Mouse (Mus musculus): ENCODE measurements around the gene Fam240a. TPM values are rescaled to one million over a fixed set of nuclear protein-coding genes. Genes with fewer than 3 reads are reported as not detected.

Gene Fam240a
- polyA plus RNA-seq, 1 experiment, result not detected

DNA sequence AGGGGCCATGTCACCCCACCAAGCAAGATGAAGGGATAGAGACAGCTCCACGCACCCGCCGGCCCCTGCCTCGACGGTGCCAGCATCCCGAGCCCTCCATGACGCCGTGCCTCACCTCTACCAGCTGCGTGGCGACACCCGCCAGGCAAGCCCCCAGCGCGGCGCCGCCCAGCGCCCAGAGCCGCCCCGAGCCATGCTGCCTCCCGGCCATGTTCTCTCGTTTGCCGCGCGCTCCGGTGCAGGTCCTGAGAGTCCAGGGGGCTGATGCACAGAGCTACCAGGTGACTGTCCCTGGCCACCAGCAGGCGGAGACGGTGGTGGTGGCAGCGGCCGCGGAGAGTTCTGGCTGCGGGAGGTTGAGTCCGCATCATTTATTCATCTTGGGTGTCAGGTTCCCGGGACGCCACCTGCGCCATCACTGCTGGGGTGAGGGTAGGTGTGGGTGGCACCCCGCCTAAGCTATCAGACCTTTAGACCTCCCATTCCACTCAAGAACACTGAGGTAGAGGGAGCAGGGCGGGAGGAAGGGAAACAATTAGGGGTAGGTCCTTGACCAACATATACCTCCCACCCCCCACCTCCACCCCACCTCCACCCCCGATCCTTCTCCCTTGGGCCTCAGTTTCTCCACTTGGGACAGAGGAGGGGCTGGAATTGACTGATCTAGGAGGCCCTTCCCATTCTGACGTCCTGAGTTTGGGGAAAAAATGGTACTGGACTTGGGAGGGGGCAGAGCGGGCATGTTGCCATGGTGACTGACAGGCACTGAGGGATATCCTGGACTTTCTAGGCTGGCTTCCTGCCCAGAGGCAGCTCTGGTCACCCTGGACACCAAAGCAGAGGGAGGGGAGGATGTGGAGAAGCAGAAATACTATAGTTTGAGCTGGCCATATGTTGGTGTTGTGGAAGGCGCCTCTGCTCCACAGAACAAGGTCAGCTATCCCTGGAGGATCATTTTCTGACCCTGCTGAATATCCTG is 42.7 kb downstream of the Fam240a start:
- peaks cover 5% of the 10 kb centered on the region; the same call in 1 of the 2 replicates for H3K4me1 ChIP-seq (ENCODE audit: control insufficient read depth, insufficient read depth, low read length)
- H3K27ac ChIP-seq (ENCODE audit: insufficient read depth, low read length), result no peak overlapping the region
- H3K4me3 ChIP-seq (ENCODE audit: insufficient read depth, low read length), result no peak overlapping the region
- TF ChIP-seq CTCF (IDR thresholded peaks at IDR 0.05; ENCODE audit: borderline replicate concordance, insufficient read depth, low read length), result no peak
- no peak for TF ChIP-seq POLR2A (IDR thresholded peaks at IDR 0.05; ENCODE audit: low read depth, low read length)

- Histone ChIP-seq H3K4me3 (ENCODE audit: insufficient read depth, low read length) (no peak overlapping the region), H3K4me1 (ENCODE audit: control insufficient read depth, insufficient read depth, low read length) (no peaks in the 10 kb centered on the region), H3K27ac (ENCODE audit: insufficient read depth, low read length) (no peak overlapping the region)
- peak; percentile 23; the same call in 1 of the 2 replicates for TF ChIP-seq CTCF (IDR thresholded peaks at IDR 0.05; ENCODE audit: borderline replicate concordance, insufficient read depth, low read length)
- TF ChIP-seq POLR2A (IDR thresholded peaks at IDR 0.05; ENCODE audit: low read depth, low read length), result no peak
Observed at GRCm38 (mm10) chr9:110871030-110871429, 45.6 kb downstream of the Fam240a start.

Other genes with a start within 250 kb of the Fam240a start
- gene Myl3, start 175.0 kb downstream of the Fam240a start, polyA plus RNA-seq (2011; ENCODE audit: insufficient read length, low read depth, missing spikeins), result not detected in 2 replicates
- gene Pth1r, start 169.7 kb downstream of the Fam240a start, polyA plus RNA-seq (2011; ENCODE audit: insufficient read length, low read depth, missing spikeins), result 9.0 and 13.3 TPM in 2 replicates
- gene Prss42, start 118.7 kb downstream of the Fam240a start, polyA plus RNA-seq (2011; ENCODE audit: insufficient read length, low read depth, missing spikeins), result not detected in 2 replicates
- gene Prss44, start 102.9 kb downstream of the Fam240a start, polyA plus RNA-seq (2011; ENCODE audit: insufficient read length, low read depth, missing spikeins), result not detected in 2 replicates
- gene Prss43, start 90.2 kb downstream of the Fam240a start, polyA plus RNA-seq (2011; ENCODE audit: insufficient read length, low read depth, missing spikeins), result not detected in 2 replicates
- not detected in 2 replicates for gene Prss45, start 82.3 kb downstream of the Fam240a start, polyA plus RNA-seq (2011; ENCODE audit: insufficient read length, low read depth, missing spikeins)
- gene Prss46, start 72.4 kb downstream of the Fam240a start, polyA plus RNA-seq (2011; ENCODE audit: insufficient read length, low read depth, missing spikeins), result 0.86 and 1.4 TPM in 2 replicates
- not detected in 2 replicates for gene Prss50, start 58.9 kb downstream of the Fam240a start, polyA plus RNA-seq (2011; ENCODE audit: insufficient read length, low read depth, missing spikeins)
- 3.5 and 7.1 TPM in 2 replicates for gene Als2cl, start 37.0 kb downstream of the Fam240a start, polyA plus RNA-seq (2011; ENCODE audit: insufficient read length, low read depth, missing spikeins)
- 0.28 and 0.56 TPM in 2 replicates for gene Tmie, start 36.7 kb downstream of the Fam240a start, polyA plus RNA-seq (2011; ENCODE audit: insufficient read length, low read depth, missing spikeins)
- gene Tdgf1, start 29.3 kb upstream of the Fam240a start, polyA plus RNA-seq (2011; ENCODE audit: insufficient read length, low read depth, missing spikeins), result not detected in 2 replicates
- gene Lrrc2, start 34.7 kb upstream of the Fam240a start, polyA plus RNA-seq (2011; ENCODE audit: insufficient read length, low read depth, missing spikeins), result not detected in 2 replicates
- not detected in 2 replicates for gene Rtp3, start 73.7 kb upstream of the Fam240a start, polyA plus RNA-seq (2011; ENCODE audit: insufficient read length, low read depth, missing spikeins)
- gene Ltf, start 102.4 kb upstream of the Fam240a start, polyA plus RNA-seq (2011; ENCODE audit: insufficient read length, low read depth, missing spikeins), result not detected in 2 replicates
- gene Ccrl2, start 140.7 kb upstream of the Fam240a start, polyA plus RNA-seq (2011; ENCODE audit: insufficient read length, low read depth, missing spikeins), result not detected in 2 replicates
- 39.2 and 41.3 TPM in 2 replicates for gene Lrrfip2, start 200.7 kb upstream of the Fam240a start, polyA plus RNA-seq (2011; ENCODE audit: insufficient read length, low read depth, missing spikeins)

Data from embryonic fibroblast, embryonic 13.5 days (primary cell).